Mouse (Mus musculus) small intestine, adult 2 months (tissue): Measurements from ENCODE around the gene Guf1. TPM values are rescaled to one million over a fixed set of nuclear protein-coding genes. Genes with fewer than 3 reads are reported as not detected.

Experiments
- H3K27ac ChIP-seq: fragments of 200-500 bp; 2 replicates; pipeline ENCODE4 v1.5.1; 2012; ENCODE audit warnings: low read depth, low read length, control low read depth, inconsistent platforms; ENCODE audit not compliant: insufficient read depth
- H3K27me3 ChIP-seq: fragments of 200-500 bp; 2 replicates; pipeline ENCODE4 v1.6.1; 2012; ENCODE audit warnings: mild to moderate bottlenecking, moderate library complexity, low read length, inconsistent platforms; ENCODE audit not compliant: control insufficient read depth, insufficient read depth
- H3K36me3 ChIP-seq: fragments of 200-500 bp; 2 replicates; pipeline ENCODE4 v1.6.1; 2012; ENCODE audit warnings: mild to moderate bottlenecking, low read length, control low read depth, inconsistent platforms; ENCODE audit not compliant: control insufficient read depth, insufficient read depth
- H3K4me1 ChIP-seq: fragments of 200-500 bp; 2 replicates; pipeline ENCODE4 v1.6.1; 2012; ENCODE audit warnings: low read length, inconsistent platforms, mixed read lengths; ENCODE audit not compliant: control insufficient read depth, insufficient read depth, insufficient read length
- H3K4me3 ChIP-seq: fragments of 200-500 bp; 2 replicates; pipeline ENCODE4 v1.5.1; 2012; ENCODE audit warnings: low read depth, mild to moderate bottlenecking, control low read depth, inconsistent platforms, low read length, moderate library complexity
- CTCF ChIP-seq: fragments of 200-500 bp; IDR thresholded peaks from 2 replicates; pipeline ENCODE4 v1.5.1; 2012; ENCODE audit warnings: low read depth, mild to moderate bottlenecking, control low read depth, inconsistent platforms, low read length, moderate library complexity, mixed read lengths; ENCODE audit not compliant: insufficient replicate concordance, insufficient read length; ENCODE audit errors: extremely low read depth
- POLR2A ChIP-seq: fragments of 200-500 bp; IDR thresholded peaks from 2 replicates; pipeline ENCODE4 v1.6.1; 2012; ENCODE audit warnings: low read depth, mild to moderate bottlenecking, control low read depth, inconsistent platforms, low read length, moderate library complexity
- WGBS: fragments of 180-500 bp; shearing (Covaris S2); methylation state at CpG from one replicate; pipeline ENCODE4 v1.1.7; 2018; 5-methylcytosine and 5-hydroxymethylcytosine counted together
- polyA plus RNA-seq: library from polyadenylated mRNA; depleted of rRNA; stranded (reverse); fragments of >200 nt; gene quantifications from 2 replicates; pipeline ENCODE4 v1.2.3, GENCODE M21; 2012; rRNA removed

Gene Guf1
- polyA plus RNA-seq = 1.2 and 2.9 TPM in 2 replicates

DNA sequence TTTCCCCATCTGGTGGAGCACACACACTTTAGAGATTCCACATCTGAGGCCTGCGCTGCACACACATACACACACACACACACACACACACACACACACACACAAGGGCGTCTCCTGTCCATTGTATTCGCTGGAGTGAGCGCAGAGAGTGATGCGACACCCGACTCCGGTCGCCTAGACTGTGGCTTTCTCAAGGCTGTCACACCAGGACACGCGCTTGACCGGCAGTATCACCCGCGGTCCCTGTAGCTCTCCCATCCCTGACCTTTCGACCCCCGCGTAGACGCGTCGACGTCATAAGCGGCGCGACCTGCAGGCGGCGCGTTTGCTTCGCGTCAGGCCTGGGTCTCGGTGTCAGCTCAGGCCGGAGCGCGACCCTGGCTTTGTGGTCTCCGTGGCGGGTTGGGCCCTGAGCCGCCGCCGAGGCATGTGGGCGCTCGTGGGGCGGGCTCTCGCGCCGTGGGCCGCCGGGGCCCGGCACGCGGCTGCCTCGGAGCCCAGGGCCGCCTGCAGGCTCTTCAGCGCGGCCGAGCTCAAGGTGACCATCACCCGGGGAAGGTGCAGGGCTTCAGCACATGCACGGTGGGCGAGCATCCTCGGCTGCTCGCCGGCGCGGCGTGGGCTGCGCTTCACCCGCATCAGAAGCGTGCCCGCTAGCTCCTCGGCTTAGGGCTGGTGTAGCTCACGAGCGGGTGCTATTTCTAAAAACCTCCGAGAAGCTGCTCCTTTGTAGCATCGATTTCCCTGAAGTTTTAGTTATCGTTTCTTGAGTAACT is at the start of gene Guf1:
Guf1 (plus strand) TSS at position 296 of the 776 bp plus-strand sequence.
- peak within 1 kb of the TSS; percentile 93 for H3K4me3 ChIP-seq
- no peaks in the 10 kb centered on the region; the same call in 1 of the 2 replicates for H3K4me1 ChIP-seq

DNA sequence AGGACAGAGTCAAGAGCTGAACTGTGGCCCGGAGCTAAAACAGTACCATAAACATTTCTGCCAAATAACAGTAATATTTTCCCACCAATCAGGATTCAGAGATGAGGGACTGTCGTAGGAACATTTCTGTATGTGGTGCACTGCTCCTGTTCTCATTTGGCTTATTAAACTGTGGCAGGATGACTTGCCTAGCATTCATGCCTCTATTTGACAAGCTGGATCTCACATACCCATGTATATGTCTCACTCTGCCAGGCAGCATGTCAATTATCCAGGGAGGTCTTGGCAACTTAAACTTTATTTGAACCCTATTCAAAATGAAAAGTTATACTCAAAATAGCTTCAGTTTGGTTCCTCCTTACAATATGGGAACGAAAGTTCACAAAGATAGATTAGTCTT is 49.7 kb upstream of the Guf1 start:
- no peaks in the 10 kb centered on the region for H3K27me3 ChIP-seq
- no peaks in the 10 kb centered on the region for H3K4me1 ChIP-seq
- 75% methylated on average over 3 of the region's 3 CpGs for WGBS

More for the DNA sequence above, at the start of gene Guf1:
- no peaks in the 10 kb centered on the region for H3K27me3 ChIP-seq
- peak within 1 kb of the TSS; percentile 30 for H3K27ac ChIP-seq
- no peak; the same call in 1 of the 2 replicates for TF ChIP-seq POLR2A
- TF ChIP-seq CTCF = no peak
- WGBS = under 1% methylated on average over 72 of the region's 72 CpGs
- H3K36me3 ChIP-seq = peaks cover 9% of the 10 kb centered on the region

DNA sequence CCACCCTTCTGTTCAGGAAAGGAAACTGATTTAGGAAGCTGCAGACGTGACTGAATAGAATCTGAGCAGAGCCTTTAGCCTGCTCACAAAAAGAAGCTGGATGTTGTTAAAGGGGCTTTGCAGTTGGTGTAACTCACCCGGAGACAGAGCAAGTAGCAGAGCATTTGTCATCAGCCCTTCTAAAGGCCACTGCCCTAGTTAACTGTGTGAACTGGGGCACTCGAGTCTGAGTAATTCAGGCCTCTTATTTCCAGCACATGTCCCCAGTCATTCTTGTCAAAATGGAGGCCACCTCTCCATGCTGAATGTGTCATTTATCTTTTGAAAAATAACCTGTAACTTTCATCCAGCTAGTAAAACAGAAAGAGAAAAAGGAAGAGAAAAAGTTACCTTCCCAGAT is 45.1 kb upstream of the Guf1 start:
- no peaks in the 10 kb centered on the region for H3K27me3 ChIP-seq
- no peaks in the 10 kb centered on the region for H3K4me1 ChIP-seq
- WGBS = 60% methylated on average over 3 of the region's 3 CpGs
- TF ChIP-seq CTCF (no peak), POLR2A (no peak)
- H3K27ac ChIP-seq = no peak overlapping the region
- H3K36me3 ChIP-seq = no peaks in the 10 kb centered on the region
- H3K4me3 ChIP-seq = no peak overlapping the region

More for the DNA sequence above, 49.7 kb upstream of the Guf1 start:
- TF ChIP-seq POLR2A (no peak), CTCF (no peak)
- no peak overlapping the region for H3K27ac ChIP-seq
- H3K36me3 ChIP-seq = no peaks in the 10 kb centered on the region
- H3K4me3 ChIP-seq = no peak overlapping the region

GRCm38 (mm10) chr5:69512203-69512602 is 44.5 kb upstream of the Guf1 start:
- no peak for TF ChIP-seq POLR2A
- no peak for TF ChIP-seq CTCF
- H3K36me3 ChIP-seq = no peaks in the 10 kb centered on the region
- H3K4me1 ChIP-seq = no peaks in the 10 kb centered on the region
- H3K27me3 ChIP-seq = no peaks in the 10 kb centered on the region
- no peak overlapping the region for H3K27ac ChIP-seq
- no peak overlapping the region for H3K4me3 ChIP-seq
- 63% methylated on average over 4 of the region's 4 CpGs for WGBS

DNA sequence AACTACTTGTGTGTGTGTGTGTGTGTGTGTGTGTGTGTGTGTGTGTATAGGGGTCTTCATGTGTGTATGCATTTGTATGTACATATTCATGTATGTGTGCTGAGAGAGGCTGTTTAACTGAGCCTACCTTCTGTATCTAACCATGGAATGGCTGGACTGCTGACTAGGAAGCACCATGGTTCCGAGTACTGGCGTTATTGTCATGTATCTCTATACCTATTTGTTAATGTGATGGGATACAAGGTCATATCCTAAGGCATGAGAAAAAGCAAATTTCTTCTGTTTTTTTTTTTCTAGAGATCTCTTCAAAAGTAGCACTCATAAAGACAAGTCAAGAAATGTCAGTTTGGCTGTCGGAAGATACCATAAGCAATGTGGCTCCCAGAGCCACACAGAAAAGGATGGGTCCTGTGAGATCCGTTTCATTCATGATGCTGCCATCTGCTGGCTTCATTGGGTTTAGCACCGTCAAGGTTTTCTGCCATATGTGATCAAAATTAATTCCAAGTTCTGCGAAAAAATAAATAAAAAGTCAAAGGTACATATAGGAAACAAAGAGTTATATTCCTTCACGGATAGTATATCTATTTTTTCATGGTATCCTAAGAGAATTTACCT is 36.0 kb upstream of the Guf1 start:
- Histone ChIP-seq H3K27me3 (no peaks in the 10 kb centered on the region), H3K27ac (no peak overlapping the region), H3K4me3 (no peak overlapping the region), H3K36me3 (no peaks in the 10 kb centered on the region), H3K4me1 (no peaks in the 10 kb centered on the region)
- 31% methylated on average over 7 of the region's 7 CpGs for WGBS
- TF ChIP-seq POLR2A (no peak), CTCF (peak; percentile 9; the same call in 1 of the 2 replicates)

- H3K27me3 ChIP-seq = no peaks in the 10 kb centered on the region
- WGBS = 33% methylated on average over 5 of the region's 5 CpGs
- H3K36me3 ChIP-seq = no peaks in the 10 kb centered on the region
- H3K27ac ChIP-seq = no peak overlapping the region
- H3K4me3 ChIP-seq = no peak overlapping the region
- TF ChIP-seq CTCF (no peak), POLR2A (no peak)
- H3K4me1 ChIP-seq = no peaks in the 10 kb centered on the region
These were observed 34.7 kb upstream of the Guf1 start for GRCm38 (mm10) chr5:69522064-69522463.

GRCm38 (mm10) chr5:69523944-69524343 is 32.8 kb upstream of the Guf1 start:
- no peak overlapping the region for H3K27ac ChIP-seq
- H3K4me3 ChIP-seq = no peak overlapping the region
- no peaks in the 10 kb centered on the region for H3K27me3 ChIP-seq
- H3K4me1 ChIP-seq = no peaks in the 10 kb centered on the region
- no peaks in the 10 kb centered on the region for H3K36me3 ChIP-seq
- TF ChIP-seq POLR2A = no peak
- TF ChIP-seq CTCF = no peak
